Mouse (Mus musculus): ENCODE data around the gene Nhp2. TPM values are rescaled to one million over a fixed set of nuclear protein-coding genes. Genes with fewer than 3 reads are reported as not detected.

The Nhp2 gene
- polyA plus RNA-seq, 2 experiments, result 78.3 to 136 TPM

GRCm38 (mm10) chr11:51633721-51634120, 14.2 kb downstream of the Nhp2 start:
- Histone ChIP-seq H3K4me1 (replicated peaks; ENCODE audit: control insufficient read depth in 2 of 2, insufficient read depth in 2 of 2, low read length in 1 of 2) (peaks cover 0 to 21% of the 10 kb centered on the region in 2 experiments; a peak in 3 of 4 replicates), H3K4me2 (ENCODE audit: low read depth) (no peak overlapping the region)
- TF ChIP-seq CTCF (IDR thresholded peaks at IDR 0.05; ENCODE audit: low read depth) (no peak), EP300 (IDR thresholded peaks at IDR 0.05; ENCODE audit: low read depth) (no peak)

GRCm38 (mm10) chr11:51635127-51635524, 15.6 kb downstream of the Nhp2 start:
- TF ChIP-seq EP300 (IDR thresholded peaks at IDR 0.05; ENCODE audit: low read depth) (no peak), CTCF (IDR thresholded peaks at IDR 0.05; ENCODE audit: low read depth) (no peak)
- no peaks in the 10 kb centered on the region for H3K9me3 ChIP-seq (ENCODE audit: control insufficient read depth, low read length)
- no peaks in the 10 kb centered on the region for H3K36me3 ChIP-seq (replicated peaks; ENCODE audit: control insufficient read depth, insufficient read depth, low read depth)
- DNase-seq (ENCODE audit: low read depth in 3 of 3, low spot score in 3 of 3) (no peak), ATAC-seq (ENCODE audit: insufficient read depth) (0 out of 2 replicates have a peak, but pooled peaks have one; percentile 27)
- H3K4me2 ChIP-seq (ENCODE audit: low read depth), result peak overlapping the region; percentile 92
- H3K4me1 ChIP-seq (replicated peaks; ENCODE audit: control insufficient read depth in 2 of 2, insufficient read depth in 2 of 2, low read length in 1 of 2), result peaks cover 0 to 21% of the 10 kb centered on the region in 2 experiments; a peak in 3 of 4 replicates
- H3K27ac ChIP-seq, result peak overlapping the region; percentile 83
- peak overlapping the region; percentile 78 to 80 for H3K4me3 ChIP-seq (ENCODE audit: insufficient read depth in 1 of 2, low read depth in 2 of 2, low read length in 2 of 2)
- 2% methylated on average over 6 of the region's 6 CpGs for WGBS (ENCODE audit: insufficient replicate concordance)
- H3K9ac ChIP-seq (replicated peaks), result peak overlapping the region; percentile 88
- H3K27me3 ChIP-seq (ENCODE audit: control insufficient read depth, insufficient read depth, low read length), result no peaks in the 10 kb centered on the region

More at GRCm38 (mm10) chr11:51633721-51634120, 14.2 kb downstream of the Nhp2 start:
- Histone ChIP-seq H3K9me3 (ENCODE audit: control insufficient read depth, low read length) (no peaks in the 10 kb centered on the region), H3K27me3 (ENCODE audit: control insufficient read depth, insufficient read depth, low read length) (no peaks in the 10 kb centered on the region), H3K36me3 (replicated peaks; ENCODE audit: control insufficient read depth, insufficient read depth, low read depth) (peaks cover 7% of the 10 kb centered on the region; the same call in 1 of the 2 replicates), H3K9ac (replicated peaks) (no peak overlapping the region), H3K27ac (no peak overlapping the region), H3K4me3 (ENCODE audit: insufficient read depth in 1 of 2, low read depth in 2 of 2, low read length in 2 of 2) (no peak overlapping the region)
- DNase-seq (ENCODE audit: low read depth in 3 of 3, low spot score in 3 of 3) (no peak), ATAC-seq (ENCODE audit: insufficient read depth) (no peak)
- WGBS (ENCODE audit: insufficient replicate concordance), result 79% methylated on average over 3 of the region's 3 CpGs

- Histone ChIP-seq H3K4me3 (ENCODE audit: insufficient read depth in 1 of 2, low read depth in 2 of 2, low read length in 2 of 2) (peak within 1 kb of the TSS; percentile 78 to 80), H3K36me3 (replicated peaks; ENCODE audit: control insufficient read depth, insufficient read depth, low read depth) (no peaks in the 10 kb centered on the region), H3K4me1 (replicated peaks; ENCODE audit: control insufficient read depth in 2 of 2, insufficient read depth in 2 of 2, low read length in 1 of 2) (peaks cover 0 to 21% of the 10 kb centered on the region in 2 experiments; a peak in 3 of 4 replicates), H3K27me3 (ENCODE audit: control insufficient read depth, insufficient read depth, low read length) (no peaks in the 10 kb centered on the region), H3K4me2 (ENCODE audit: low read depth) (peak within 1 kb of the TSS; percentile 92), H3K9ac (replicated peaks) (peak within 1 kb of the TSS; percentile 88), H3K27ac (peak within 1 kb of the TSS; percentile 83), H3K9me3 (ENCODE audit: control insufficient read depth, low read length) (no peaks in the 10 kb centered on the region)
- under 1% methylated on average over 61 of the region's 61 CpGs for WGBS (ENCODE audit: insufficient replicate concordance)
- ATAC-seq (ENCODE audit: insufficient read depth), result peak; percentile 82
- DNase-seq (ENCODE audit: low read depth in 3 of 3, low spot score in 3 of 3), result peak; percentile 59 to 69 (median 61)
- peak; percentile 47 for TF ChIP-seq CTCF (IDR thresholded peaks at IDR 0.05; ENCODE audit: low read depth)
- no peak for TF ChIP-seq EP300 (IDR thresholded peaks at IDR 0.05; ENCODE audit: low read depth)
These were observed 16.2 kb downstream of the Nhp2 start, which contains the start of gene Rmnd5b for GRCm38 (mm10) chr11:51635525-51636322. Gene Rmnd5b (minus strand): TSS chr11:51635896.

GRCm38 (mm10) chr11:51636323-51636684, 16.8 kb downstream of the Nhp2 start:
- Histone ChIP-seq H3K36me3 (replicated peaks; ENCODE audit: control insufficient read depth, insufficient read depth, low read depth) (no peaks in the 10 kb centered on the region), H3K4me1 (replicated peaks; ENCODE audit: control insufficient read depth in 2 of 2, insufficient read depth in 2 of 2, low read length in 1 of 2) (peaks cover 0 to 21% of the 10 kb centered on the region in 2 experiments; a peak in 3 of 4 replicates), H3K4me3 (ENCODE audit: insufficient read depth in 1 of 2, low read depth in 2 of 2, low read length in 2 of 2) (peak overlapping the region; percentile 78 to 80), H3K27ac (peak overlapping the region; percentile 83), H3K9me3 (ENCODE audit: control insufficient read depth, low read length) (no peaks in the 10 kb centered on the region), H3K9ac (replicated peaks) (peak overlapping the region; percentile 88), H3K27me3 (ENCODE audit: control insufficient read depth, insufficient read depth, low read length) (no peaks in the 10 kb centered on the region), H3K4me2 (ENCODE audit: low read depth) (peak overlapping the region; percentile 92)
- peak; percentile 53; the same call in 1 of the 2 replicates for ATAC-seq (ENCODE audit: insufficient read depth)
- peak; percentile 62 to 71 (median 64) for DNase-seq (ENCODE audit: low read depth in 3 of 3, low spot score in 3 of 3)
- TF ChIP-seq CTCF (IDR thresholded peaks at IDR 0.05; ENCODE audit: low read depth) (peak; percentile 89), EP300 (IDR thresholded peaks at IDR 0.05; ENCODE audit: low read depth) (no peak)
- 3% methylated on average over 6 of the region's 6 CpGs for WGBS (ENCODE audit: insufficient replicate concordance)

- Histone ChIP-seq H3K9me3 (ENCODE audit: control insufficient read depth, low read length) (no peaks in the 10 kb centered on the region), H3K9ac (replicated peaks) (peak overlapping the region; percentile 32), H3K4me2 (ENCODE audit: low read depth) (peak overlapping the region; percentile 53), H3K27me3 (ENCODE audit: control insufficient read depth, insufficient read depth, low read length) (no peaks in the 10 kb centered on the region), H3K36me3 (replicated peaks; ENCODE audit: control insufficient read depth, insufficient read depth, low read depth) (no peaks in the 10 kb centered on the region), H3K4me3 (ENCODE audit: insufficient read depth in 1 of 2, low read depth in 2 of 2, low read length in 2 of 2) (peak overlapping the region; percentile 5 to 16; a peak in 3 of 4 replicates), H3K4me1 (replicated peaks; ENCODE audit: control insufficient read depth in 2 of 2, insufficient read depth in 2 of 2, low read length in 1 of 2) (peaks cover 0 to 21% of the 10 kb centered on the region in 2 experiments; a peak in 3 of 4 replicates), H3K27ac (no peak overlapping the region)
- no peak for DNase-seq (ENCODE audit: low read depth in 3 of 3, low spot score in 3 of 3)
- no peak for ATAC-seq (ENCODE audit: insufficient read depth)
- 5% methylated on average over 17 of the region's 17 CpGs for WGBS (ENCODE audit: insufficient replicate concordance)
- no peak for TF ChIP-seq CTCF (IDR thresholded peaks at IDR 0.05; ENCODE audit: low read depth)
- no peak for TF ChIP-seq EP300 (IDR thresholded peaks at IDR 0.05; ENCODE audit: low read depth)
These were observed 18.5 kb downstream of the Nhp2 start for GRCm38 (mm10) chr11:51637971-51638414.

All from liver, embryonic 14.5 days (tissue).